Mouse (Mus musculus) stomach, postnatal 0 days (tissue): ENCODE data around the gene Mt4.

Experiments
- CTCF ChIP-seq: IDR thresholded peaks from 2 replicates; pipeline ENCODE4 v1.5.1; 2016; ENCODE audit warnings: antibody characterized with exemption, low read depth, mild to moderate bottlenecking, moderate library complexity
- EP300 ChIP-seq: optimal IDR thresholded peaks from 2 replicates; pipeline ENCODE3; 2016; ENCODE audit warnings: antibody characterized with exemption

- TF ChIP-seq CTCF (no peak), EP300 (no peak)
Measured at GRCm38 (mm10) chr8:94182055-94182929, 45.3 kb downstream of the Mt4 start.
